Mouse (Mus musculus) liver, embryonic 12.5 days (tissue): ENCODE results near the gene Gm11492. TPM values are rescaled to one million over a fixed set of nuclear protein-coding genes. Genes with fewer than 3 reads are reported as not detected.

Source experiments
- ATAC-seq: fragments of 200-750 bp; cut with Nextera tagmentation; 2 replicates; pipeline ENCODE4 v1.8.0; 2017; ENCODE audit warnings: moderate number of reproducible peaks, mild to moderate bottlenecking, moderate library complexity
- H3K27ac ChIP-seq: fragments of 300-500 bp; sonication (generic); 2 replicates; pipeline ENCODE4 v1.5.1; 2016; ENCODE audit warnings: mild to moderate bottlenecking
- H3K27me3 ChIP-seq: fragments of 300-500 bp; sonication (generic); replicated peaks from 2 replicates; pipeline ENCODE4 v1.6.1; 2016; ENCODE audit warnings: mild to moderate bottlenecking, moderate library complexity
- H3K36me3 ChIP-seq: fragments of 300-500 bp; sonication (generic); 2 replicates; pipeline ENCODE4 v1.6.1; 2016; ENCODE audit warnings: mild to moderate bottlenecking, moderate library complexity
- H3K4me1 ChIP-seq: fragments of 300-500 bp; sonication (generic); 2 replicates; pipeline ENCODE4 v1.6.1; 2016
- H3K4me2 ChIP-seq: fragments of 300-500 bp; sonication (generic); 2 replicates; pipeline ENCODE4 v1.6.1; 2016; ENCODE audit warnings: mild to moderate bottlenecking, moderate library complexity
- H3K4me3 ChIP-seq: fragments of 300-500 bp; sonication (generic); 2 replicates; pipeline ENCODE4 v1.5.1; 2016; ENCODE audit warnings: mild to moderate bottlenecking, moderate library complexity
- H3K9ac ChIP-seq: fragments of 300-500 bp; sonication (generic); 2 replicates; pipeline ENCODE4 v1.6.1; 2016; ENCODE audit warnings: mild to moderate bottlenecking, moderate library complexity
- H3K9me3 ChIP-seq: fragments of 300-500 bp; sonication (generic); replicated peaks from 2 replicates; pipeline ENCODE4 v1.6.1; 2016; ENCODE audit warnings: mild to moderate bottlenecking, moderate library complexity
- WGBS: fragments of 180-500 bp; shearing (Covaris S2); methylation state at CpG from one replicate; pipeline ENCODE4 v1.1.7; 2016; ENCODE audit not compliant: insufficient replicate concordance; 5-methylcytosine and 5-hydroxymethylcytosine counted together
- polyA plus RNA-seq: library from polyadenylated mRNA; unstranded; fragments of >200 nt; fragmentation: Nextera tagmentation; extraction: Ambion mirVana; gene quantifications from 2 replicates; pipeline ENCODE4 v1.2.1, GENCODE M21; 2016

Gm11492 gene
- polyA plus RNA-seq, 1 experiment from 2014 or later: not detected

DNA sequence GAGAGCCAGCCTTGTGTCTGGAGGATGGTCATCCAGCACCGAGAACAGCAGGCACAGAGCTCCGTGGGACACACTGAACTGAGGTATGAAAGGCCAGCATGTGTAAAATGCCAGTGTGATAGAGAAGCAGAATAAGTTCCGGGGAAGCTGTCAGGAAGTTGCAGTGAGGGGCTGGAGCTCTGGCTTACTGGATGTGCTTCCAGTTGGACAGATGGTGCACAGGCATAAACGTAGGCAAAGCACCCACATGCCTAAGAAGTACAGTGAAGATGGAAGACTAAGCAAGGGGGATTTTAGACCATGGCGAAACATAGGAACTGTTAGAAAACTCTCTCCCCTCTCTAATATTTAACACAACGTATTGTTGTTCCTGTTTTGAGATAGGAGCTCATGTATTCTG, 5.2 kb upstream of the Gm11492 start:
- Histone ChIP-seq H3K4me3 (no peak overlapping the region), H3K9ac (no peak overlapping the region), H3K4me2 (no peak overlapping the region), H3K27me3 (0 out of 2 replicates have a peak, but pooled peaks cover 4% of the 10 kb centered on the region), H3K27ac (no peak overlapping the region), H3K36me3 (no peaks in the 10 kb centered on the region), H3K4me1 (0 out of 2 replicates have a peak, but pooled peaks cover 5% of the 10 kb centered on the region), H3K9me3 (no peaks in the 10 kb centered on the region)
- no peak for ATAC-seq
- 58% methylated on average over 6 of the region's 6 CpGs for WGBS

DNA sequence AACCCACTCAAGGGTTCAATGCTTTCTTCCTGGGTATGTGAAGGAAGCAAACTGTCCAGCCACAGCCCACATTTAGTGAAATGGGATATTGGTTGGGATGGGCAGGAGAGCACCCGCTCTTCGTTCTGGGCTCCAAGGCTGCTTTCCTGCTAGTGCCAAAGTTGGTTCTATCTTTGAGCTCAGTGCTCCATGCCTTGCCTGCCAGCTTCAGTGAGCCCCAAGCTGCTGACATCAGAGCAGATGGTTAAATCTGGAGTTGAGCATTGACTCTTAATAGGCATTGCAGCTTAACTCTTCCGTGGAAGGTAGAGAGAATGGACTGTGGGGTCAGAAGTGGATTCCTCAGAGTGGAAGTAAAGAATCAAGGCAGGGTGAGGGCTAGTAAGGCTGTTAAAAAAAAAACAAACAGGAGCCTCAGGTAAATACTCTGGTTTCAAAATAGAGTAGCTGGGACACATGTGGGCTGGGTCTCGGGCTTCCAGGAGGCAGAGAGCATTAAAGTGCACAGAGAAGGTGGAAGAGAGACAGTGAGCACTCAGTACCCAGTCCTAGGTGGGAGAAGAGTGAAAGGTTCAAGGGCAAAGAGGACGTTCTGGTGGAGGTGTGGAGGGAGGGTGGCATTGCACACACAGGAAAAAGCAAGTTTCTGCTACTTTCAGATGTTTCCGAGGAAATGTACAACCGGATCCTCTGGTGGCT, 2.0 kb downstream of the Gm11492 start, which contains the start of gene Sept4:
Gene Sept4 (plus strand): TSS at position 649 of the 699 bp plus-strand sequence.
- H3K9me3 ChIP-seq: no peaks in the 10 kb centered on the region
- 0 out of 2 replicates have a peak, but pooled peaks cover 11% of the 10 kb centered on the region for H3K4me1 ChIP-seq
- no peak within 1 kb of the TSS for H3K4me2 ChIP-seq
- no peak within 1 kb of the TSS for H3K4me3 ChIP-seq
- peaks cover 10% of the 10 kb centered on the region for H3K27me3 ChIP-seq
- no peak within 1 kb of the TSS for H3K27ac ChIP-seq
- WGBS: 67% methylated on average over 7 of the region's 7 CpGs
- H3K9ac ChIP-seq: no peak within 1 kb of the TSS
- no peaks in the 10 kb centered on the region for H3K36me3 ChIP-seq
- no peak for ATAC-seq

DNA sequence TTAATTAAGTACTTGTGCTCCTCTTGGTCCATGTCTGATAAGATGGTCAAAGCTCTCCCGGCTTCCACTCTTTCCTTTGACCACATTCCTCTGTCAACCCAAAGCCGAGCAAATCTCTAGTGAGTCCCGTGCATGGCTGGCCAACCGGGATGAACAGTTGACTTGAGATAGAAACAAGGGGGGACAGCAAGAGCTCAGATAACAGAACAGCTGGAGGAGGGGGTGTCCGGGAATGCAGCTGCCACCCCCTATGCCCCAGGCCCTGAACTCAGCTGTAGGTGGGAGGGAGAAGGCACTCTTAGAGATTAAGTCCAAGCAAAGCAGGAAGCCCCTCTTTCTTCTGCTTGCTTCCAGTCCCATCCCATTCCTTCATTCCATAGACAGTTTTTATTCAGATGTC, 4.3 kb downstream of the Gm11492 start:
- H3K36me3 ChIP-seq: no peaks in the 10 kb centered on the region
- ATAC-seq: no peak
- WGBS: 48% methylated on average over 5 of the region's 5 CpGs
- no peaks in the 10 kb centered on the region for H3K9me3 ChIP-seq
- H3K4me2 ChIP-seq: no peak overlapping the region
- H3K4me1 ChIP-seq: 0 out of 2 replicates have a peak, but pooled peaks cover 14% of the 10 kb centered on the region
- no peak overlapping the region for H3K4me3 ChIP-seq
- no peak overlapping the region for H3K9ac ChIP-seq
- H3K27me3 ChIP-seq: peaks cover 10% of the 10 kb centered on the region
- H3K27ac ChIP-seq: no peak overlapping the region

GRCm38 (mm10) chr11:87571361-87571950, 5.0 kb downstream of the Gm11492 start:
- H3K4me3 ChIP-seq: no peak overlapping the region
- no peaks in the 10 kb centered on the region for H3K9me3 ChIP-seq
- no peak for ATAC-seq
- H3K27ac ChIP-seq: no peak overlapping the region
- WGBS: 80% methylated on average over 1 of the region's 1 CpGs
- H3K36me3 ChIP-seq: no peaks in the 10 kb centered on the region
- no peak overlapping the region for H3K9ac ChIP-seq
- H3K4me1 ChIP-seq: 0 out of 2 replicates have a peak, but pooled peaks cover 14% of the 10 kb centered on the region
- H3K27me3 ChIP-seq: peaks cover 10% of the 10 kb centered on the region
- no peak overlapping the region for H3K4me2 ChIP-seq

DNA sequence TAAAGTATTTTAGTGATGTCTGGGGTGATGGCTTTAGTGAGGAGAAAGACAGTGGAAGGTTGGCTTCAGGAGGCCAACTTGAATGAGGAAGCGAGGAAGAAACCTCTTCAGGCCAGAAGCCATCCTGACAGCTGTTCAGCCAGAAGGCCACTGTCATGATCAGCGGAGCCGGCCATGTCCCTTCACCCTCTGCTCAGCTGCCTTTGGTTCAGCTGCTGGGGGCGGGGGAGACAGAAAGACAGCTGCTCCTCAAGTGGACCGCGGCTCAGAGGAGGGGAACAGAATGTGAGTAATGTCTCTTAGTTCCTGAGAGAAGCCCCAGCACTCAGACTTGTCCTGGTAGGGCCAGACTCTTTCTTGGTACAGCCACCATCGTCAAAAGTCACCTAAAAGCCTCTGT, 7.3 kb downstream of the Gm11492 start:
- Histone ChIP-seq H3K4me1 (peaks cover 27% of the 10 kb centered on the region), H3K36me3 (no peaks in the 10 kb centered on the region), H3K4me3 (no peak overlapping the region), H3K27me3 (peaks cover 22% of the 10 kb centered on the region), H3K9me3 (no peaks in the 10 kb centered on the region), H3K4me2 (no peak overlapping the region), H3K9ac (no peak overlapping the region), H3K27ac (no peak overlapping the region)
- 62% methylated on average over 7 of the region's 7 CpGs for WGBS
- no peak for ATAC-seq

GRCm38 (mm10) chr11:87574520-87575180, 8.2 kb downstream of the Gm11492 start:
- no peak overlapping the region for H3K4me3 ChIP-seq
- WGBS: 67% methylated on average over 21 of the region's 21 CpGs
- H3K36me3 ChIP-seq: no peaks in the 10 kb centered on the region
- H3K9me3 ChIP-seq: no peaks in the 10 kb centered on the region
- no peak overlapping the region for H3K9ac ChIP-seq
- H3K27ac ChIP-seq: no peak overlapping the region
- ATAC-seq: no peak
- no peak overlapping the region for H3K4me2 ChIP-seq
- H3K4me1 ChIP-seq: peaks cover 36% of the 10 kb centered on the region
- H3K27me3 ChIP-seq: peaks cover 22% of the 10 kb centered on the region

GRCm38 (mm10) chr11:87577601-87578248, 11.3 kb downstream of the Gm11492 start:
- Histone ChIP-seq H3K9ac (peak overlapping the region; percentile 65; the same call in 1 of the 2 replicates), H3K4me3 (peak overlapping the region; percentile 65), H3K27me3 (peaks cover 35% of the 10 kb centered on the region), H3K9me3 (no peaks in the 10 kb centered on the region), H3K4me2 (peak overlapping the region; percentile 86), H3K36me3 (no peaks in the 10 kb centered on the region), H3K27ac (no peak overlapping the region), H3K4me1 (peaks cover 28% of the 10 kb centered on the region)
- ATAC-seq: no peak
- WGBS: 46% methylated on average over 6 of the region's 6 CpGs

- under 1% methylated on average over 40 of the region's 40 CpGs for WGBS
- peak overlapping the region; percentile 86 for H3K4me2 ChIP-seq
- peak overlapping the region; percentile 65 for H3K4me3 ChIP-seq
- peak; percentile 82 for ATAC-seq
- no peaks in the 10 kb centered on the region for H3K9me3 ChIP-seq
- no peak overlapping the region for H3K27ac ChIP-seq
- H3K36me3 ChIP-seq: no peaks in the 10 kb centered on the region
- H3K9ac ChIP-seq: peak overlapping the region; percentile 65
- peaks cover 28% of the 10 kb centered on the region for H3K4me1 ChIP-seq
- peaks cover 32% of the 10 kb centered on the region for H3K27me3 ChIP-seq
Measured at GRCm38 (mm10) chr11:87578249-87578962, 12.0 kb downstream of the Gm11492 start.

DNA sequence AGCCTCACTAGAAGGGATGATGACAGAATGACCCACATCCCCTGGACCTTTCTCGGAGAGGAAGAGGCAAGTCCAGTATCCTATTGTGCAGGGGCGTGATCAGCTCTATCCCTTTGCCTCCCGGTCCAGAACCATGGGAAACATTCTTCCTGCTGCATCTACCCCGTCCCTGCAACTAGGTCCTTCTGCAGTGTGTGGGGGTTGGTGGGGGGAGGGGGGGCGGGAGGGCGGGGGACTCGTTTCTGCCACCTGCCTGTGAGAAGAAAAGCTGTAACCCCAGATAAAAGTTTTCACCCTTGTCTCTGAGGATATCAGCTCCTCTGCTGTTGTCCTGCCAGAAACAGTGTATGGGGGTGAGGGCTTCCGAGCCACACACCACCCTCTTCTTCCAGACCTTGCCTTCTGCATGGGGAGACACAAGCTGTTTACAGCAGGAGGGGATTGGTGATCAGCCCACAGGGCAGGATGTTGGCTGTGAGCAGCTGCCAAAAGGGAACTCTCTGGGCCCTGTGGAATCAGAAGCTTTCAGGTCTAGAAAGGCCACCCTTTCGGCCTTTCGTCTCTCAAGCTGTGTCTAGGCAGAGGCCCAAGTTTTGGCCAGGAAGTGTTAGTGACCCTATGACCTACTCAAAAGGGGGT, 12.6 kb downstream of the Gm11492 start:
- no peaks in the 10 kb centered on the region for H3K9me3 ChIP-seq
- 14% methylated on average over 10 of the region's 10 CpGs for WGBS
- H3K36me3 ChIP-seq: no peaks in the 10 kb centered on the region
- peaks cover 34% of the 10 kb centered on the region for H3K27me3 ChIP-seq
- peak; percentile 58 for ATAC-seq
- H3K9ac ChIP-seq: peak overlapping the region; percentile 65
- peaks cover 28% of the 10 kb centered on the region for H3K4me1 ChIP-seq
- peak overlapping the region; percentile 65 for H3K4me3 ChIP-seq
- peak overlapping the region; percentile 8; the same call in 1 of the 2 replicates for H3K27ac ChIP-seq
- peak overlapping the region; percentile 86 for H3K4me2 ChIP-seq

DNA sequence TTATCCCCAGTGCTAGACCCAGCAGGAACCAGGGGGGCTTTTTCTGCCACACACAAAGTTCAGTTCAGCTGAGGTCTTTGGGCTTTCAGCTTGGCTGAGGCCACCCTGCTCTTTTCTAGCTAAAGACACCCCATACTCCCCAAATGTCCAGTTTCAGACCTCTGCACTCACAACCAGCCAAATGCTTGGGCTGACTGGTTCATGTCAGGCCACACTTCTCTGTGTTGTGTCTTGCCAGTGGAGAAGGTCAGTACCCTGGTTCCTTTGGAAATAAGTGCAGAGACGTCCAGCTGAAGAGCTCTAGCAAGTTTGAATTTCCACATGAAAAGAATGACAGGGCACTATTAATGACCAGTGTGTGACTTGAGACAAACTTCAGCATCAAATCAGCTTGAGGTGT, 13.3 kb downstream of the Gm11492 start:
- Histone ChIP-seq H3K27me3 (peaks cover 34% of the 10 kb centered on the region), H3K4me2 (peak overlapping the region; percentile 86; the same call in 1 of the 2 replicates)

More for the DNA sequence above, 13.3 kb downstream of the Gm11492 start:
- Histone ChIP-seq H3K9ac (peak overlapping the region; percentile 25; the same call in 1 of the 2 replicates), H3K4me3 (no peak overlapping the region), H3K4me1 (peaks cover 24% of the 10 kb centered on the region), H3K27ac (0 out of 2 replicates have a peak overlapping the region, but pooled peaks have one; percentile 7), H3K36me3 (no peaks in the 10 kb centered on the region), H3K9me3 (no peaks in the 10 kb centered on the region)
- WGBS: 50% methylated on average over 1 of the region's 1 CpGs
- no peak for ATAC-seq
